Mouse (Mus musculus) small intestine, adult 2 months (tissue): ENCODE measurements around the gene Atxn2.

Source experiments
- CTCF ChIP-seq: fragments of 200-500 bp; IDR thresholded peaks from 2 replicates; pipeline ENCODE4 v1.5.1; 2012; ENCODE audit warnings: low read depth, mild to moderate bottlenecking, control low read depth, inconsistent platforms, low read length, moderate library complexity, mixed read lengths; ENCODE audit not compliant: insufficient replicate concordance, insufficient read length; ENCODE audit errors: extremely low read depth
- POLR2A ChIP-seq: fragments of 200-500 bp; IDR thresholded peaks from 2 replicates; pipeline ENCODE4 v1.6.1; 2012; ENCODE audit warnings: low read depth, mild to moderate bottlenecking, control low read depth, inconsistent platforms, low read length, moderate library complexity

- TF ChIP-seq CTCF (no peak), POLR2A (no peak)
These were observed 67.5 kb downstream of the Atxn2 start for GRCm38 (mm10) chr5:121778485-121779119.
